Mouse (Mus musculus) megakaryocyte, embryonic 14.5 days (primary cell): Measurements from ENCODE around the gene Pafah1b2.

Experiments
- FLI1 ChIP-seq: IDR thresholded peaks from 2 replicates; pipeline ENCODE4 v1.6.1; 2012; ENCODE audit warnings: low read length, inconsistent platforms, mixed read lengths
- GATA1 ChIP-seq: IDR thresholded peaks from 3 replicates; pipeline ENCODE4 v1.6.1; 2012; ENCODE audit warnings: mixed read lengths, low read length, inconsistent platforms, borderline replicate concordance

- TF ChIP-seq FLI1, result no peak
- no peak for TF ChIP-seq GATA1
Observed at GRCm38 (mm10) chr9:45954294-45955106, 58.0 kb downstream of the Pafah1b2 start.
